Mouse (Mus musculus) stomach, postnatal 0 days (tissue): ENCODE data around the gene Tmf1. TPM values are rescaled to one million over a fixed set of nuclear protein-coding genes. Genes with fewer than 3 reads are reported as not detected.

ENCODE experiments used
- ATAC-seq: fragments of 200-750 bp; cut with Nextera tagmentation; 2 replicates; pipeline ENCODE4 v1.8.0; 2017; ENCODE audit not compliant: low FRiP score, low TSS enrichment
- DNase-seq: peaks from one replicate; pipeline ENCODE4 v3.0.0-alpha.2; 2016; ENCODE audit warnings: low spot score
- H3K27ac ChIP-seq: fragments of 300-500 bp; sonication (generic); replicated peaks from 2 replicates; pipeline ENCODE4 v1.5.1; 2014; ENCODE audit warnings: mild to moderate bottlenecking, control low read depth
- H3K27me3 ChIP-seq: fragments of 300-500 bp; sonication (generic); 2 replicates; pipeline ENCODE4 v1.6.1; 2014; ENCODE audit warnings: low read length; ENCODE audit not compliant: control insufficient read depth, insufficient read depth
- H3K36me3 ChIP-seq: fragments of 300-500 bp; sonication (generic); 2 replicates; pipeline ENCODE4 v1.6.1; 2014; ENCODE audit warnings: low read length, mixed read lengths; ENCODE audit not compliant: control insufficient read depth, insufficient read depth
- H3K4me1 ChIP-seq: fragments of 300-500 bp; sonication (generic); replicated peaks from 2 replicates; pipeline ENCODE4 v1.6.1; 2014; ENCODE audit warnings: antibody characterized with exemption; ENCODE audit not compliant: control insufficient read depth, insufficient read depth
- H3K4me2 ChIP-seq: fragments of 300-500 bp; sonication (generic); replicated peaks from 2 replicates; pipeline ENCODE4 v1.6.1; 2014; ENCODE audit warnings: low read depth, mild to moderate bottlenecking, control low read depth, moderate library complexity
- H3K4me3 ChIP-seq: fragments of 300-500 bp; sonication (generic); 2 replicates; pipeline ENCODE4 v1.5.1; 2014; ENCODE audit warnings: low read depth, low read length, control low read depth
- H3K9ac ChIP-seq: fragments of 300-500 bp; sonication (generic); 2 replicates; pipeline ENCODE4 v1.6.1; 2014; ENCODE audit warnings: mild to moderate bottlenecking, low read length, control low read depth, mixed read lengths
- H3K9me3 ChIP-seq: fragments of 300-500 bp; sonication (generic); 2 replicates; pipeline ENCODE4 v1.6.1; 2016; ENCODE audit warnings: low read length; ENCODE audit not compliant: control insufficient read depth
- CTCF ChIP-seq: IDR thresholded peaks from 2 replicates; pipeline ENCODE4 v1.5.1; 2016; ENCODE audit warnings: antibody characterized with exemption, low read depth, mild to moderate bottlenecking, moderate library complexity
- EP300 ChIP-seq: optimal IDR thresholded peaks from 2 replicates; pipeline ENCODE3; 2016; ENCODE audit warnings: antibody characterized with exemption
- WGBS: fragments of 180-500 bp; shearing (Covaris S2); extraction: QIAGEN DNeasy Blood & Tissue Kit; methylation state at CpG from one replicate; pipeline ENCODE4 v1.1.7; 2014; 5-methylcytosine and 5-hydroxymethylcytosine counted together
- polyA plus RNA-seq: library from polyadenylated mRNA; unstranded; fragments of >200 nt; fragmentation: Nextera tagmentation; extraction: Ambion mirVana; gene quantifications from 2 replicates; pipeline ENCODE4 v1.2.1, GENCODE M21; 2015

Tmf1 gene
- polyA plus RNA-seq, 1 experiment from 2014 or later: 34.3 TPM

DNA sequence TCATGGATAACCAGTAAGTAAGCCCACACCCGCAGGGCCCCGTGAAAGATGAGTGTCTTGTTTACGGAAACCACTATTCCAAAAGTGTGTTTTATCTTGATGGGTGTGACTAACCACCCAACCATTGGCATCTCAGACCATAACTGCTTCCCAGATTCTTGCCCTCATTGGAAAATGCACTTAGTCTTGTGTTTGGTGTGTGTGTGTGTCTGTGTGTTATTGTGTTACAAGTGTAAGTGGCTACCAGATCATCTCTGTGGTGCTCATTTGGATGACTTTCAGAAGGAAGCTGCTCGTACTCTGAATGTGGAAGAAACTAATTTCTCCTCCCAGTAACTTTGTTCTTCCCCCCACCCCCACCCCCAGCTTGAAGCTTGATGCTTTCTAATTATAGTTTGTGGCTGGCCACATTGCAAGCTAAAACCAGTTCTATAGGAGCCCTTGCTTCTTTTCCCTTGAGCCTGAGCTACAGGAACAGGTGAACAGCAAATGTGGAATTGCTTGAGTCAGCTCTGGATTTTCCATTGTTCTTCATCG is 44.1 kb upstream of the Tmf1 start:
- Histone ChIP-seq H3K36me3 (no peaks in the 10 kb centered on the region), H3K4me3 (no peak overlapping the region), H3K9ac (no peak overlapping the region), H3K9me3 (no peaks in the 10 kb centered on the region), H3K27ac (no peak overlapping the region), H3K4me1 (0 out of 2 replicates have a peak, but pooled peaks cover 4% of the 10 kb centered on the region), H3K4me2 (no peak overlapping the region; the same call in 1 of the 2 replicates), H3K27me3 (no peaks in the 10 kb centered on the region)
- DNase-seq (no peak), ATAC-seq (no peak)
- no peak for TF ChIP-seq EP300
- no peak for TF ChIP-seq CTCF
- WGBS: 34% methylated on average over 5 of the region's 5 CpGs

- Histone ChIP-seq H3K36me3 (no peaks in the 10 kb centered on the region), H3K9ac (no peak overlapping the region), H3K9me3 (no peaks in the 10 kb centered on the region), H3K4me1 (0 out of 2 replicates have a peak, but pooled peaks cover 4% of the 10 kb centered on the region), H3K27ac (no peak overlapping the region; the same call in 1 of the 2 replicates), H3K4me3 (no peak overlapping the region), H3K27me3 (no peaks in the 10 kb centered on the region), H3K4me2 (no peak overlapping the region)
- TF ChIP-seq CTCF (no peak), EP300 (no peak)
- 54% methylated on average over 6 of the region's 6 CpGs for WGBS
- ATAC-seq (peak; percentile 26; the same call in 1 of the 2 replicates), DNase-seq (no peak)
Measured at GRCm38 (mm10) chr6:97222321-97222720, 43.4 kb upstream of the Tmf1 start.

DNA sequence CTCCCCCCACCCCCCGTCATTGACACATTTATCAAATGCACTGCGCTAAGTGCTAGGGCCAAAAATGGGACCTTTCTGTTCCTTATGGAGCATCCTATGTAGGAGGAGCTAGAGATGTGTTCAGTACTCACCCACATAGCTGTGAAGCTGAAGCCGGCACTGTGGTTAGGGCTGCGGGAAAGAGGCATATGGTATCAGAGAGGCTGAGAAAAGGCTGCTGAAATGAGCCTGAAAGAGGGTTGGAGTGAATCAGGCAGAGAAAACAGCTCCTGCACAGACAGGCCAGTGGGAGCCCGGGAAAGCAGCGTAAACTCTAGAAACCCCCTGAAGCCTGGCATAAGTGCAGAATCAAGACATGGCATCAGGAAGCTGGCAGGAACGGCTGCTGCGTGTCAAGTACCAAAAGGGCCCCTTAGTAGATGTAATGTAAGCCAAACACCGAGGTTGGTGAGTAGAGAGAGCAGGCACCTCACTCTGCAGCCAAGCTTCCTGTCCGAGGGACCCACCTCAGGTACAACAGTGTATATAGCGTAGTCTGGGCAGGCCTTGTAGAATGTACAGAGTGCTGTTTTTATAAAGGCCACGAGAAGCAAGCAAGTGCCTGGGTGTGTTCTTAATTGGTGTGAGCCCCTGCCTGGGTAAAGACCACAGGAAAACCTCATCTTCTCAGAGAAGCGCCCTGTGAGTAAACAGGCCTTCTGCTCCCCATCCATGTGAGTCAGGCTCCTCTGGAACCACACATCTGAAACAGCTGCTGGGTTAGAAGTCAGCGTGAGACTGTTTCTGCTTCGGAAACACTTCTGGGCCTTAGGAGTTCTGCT is 42.5 kb upstream of the Tmf1 start:
- no peak overlapping the region for H3K4me3 ChIP-seq
- H3K27me3 ChIP-seq: no peaks in the 10 kb centered on the region
- H3K9ac ChIP-seq: no peak overlapping the region
- DNase-seq: no peak
- no peaks in the 10 kb centered on the region for H3K9me3 ChIP-seq
- H3K4me1 ChIP-seq: 0 out of 2 replicates have a peak, but pooled peaks cover 4% of the 10 kb centered on the region
- ATAC-seq: 0 out of 2 replicates have a peak, but pooled peaks have one; percentile 40
- 55% methylated on average over 15 of the region's 15 CpGs for WGBS
- H3K4me2 ChIP-seq: no peak overlapping the region
- TF ChIP-seq EP300 (no peak), CTCF (no peak)
- 0 out of 2 replicates have a peak overlapping the region, but pooled peaks have one; percentile 13 for H3K27ac ChIP-seq
- H3K36me3 ChIP-seq: no peaks in the 10 kb centered on the region

GRCm38 (mm10) chr6:97220672-97221071 is 41.8 kb upstream of the Tmf1 start:
- no peak for DNase-seq
- no peaks in the 10 kb centered on the region for H3K9me3 ChIP-seq
- no peaks in the 10 kb centered on the region for H3K36me3 ChIP-seq
- no peak for ATAC-seq
- H3K9ac ChIP-seq: no peak overlapping the region
- no peaks in the 10 kb centered on the region for H3K27me3 ChIP-seq
- H3K4me1 ChIP-seq: 0 out of 2 replicates have a peak, but pooled peaks cover 4% of the 10 kb centered on the region
- H3K4me2 ChIP-seq: no peak overlapping the region
- H3K27ac ChIP-seq: no peak overlapping the region
- 85% methylated on average over 2 of the region's 5 CpGs for WGBS
- no peak overlapping the region for H3K4me3 ChIP-seq
- TF ChIP-seq EP300 (no peak), CTCF (no peak)

DNA sequence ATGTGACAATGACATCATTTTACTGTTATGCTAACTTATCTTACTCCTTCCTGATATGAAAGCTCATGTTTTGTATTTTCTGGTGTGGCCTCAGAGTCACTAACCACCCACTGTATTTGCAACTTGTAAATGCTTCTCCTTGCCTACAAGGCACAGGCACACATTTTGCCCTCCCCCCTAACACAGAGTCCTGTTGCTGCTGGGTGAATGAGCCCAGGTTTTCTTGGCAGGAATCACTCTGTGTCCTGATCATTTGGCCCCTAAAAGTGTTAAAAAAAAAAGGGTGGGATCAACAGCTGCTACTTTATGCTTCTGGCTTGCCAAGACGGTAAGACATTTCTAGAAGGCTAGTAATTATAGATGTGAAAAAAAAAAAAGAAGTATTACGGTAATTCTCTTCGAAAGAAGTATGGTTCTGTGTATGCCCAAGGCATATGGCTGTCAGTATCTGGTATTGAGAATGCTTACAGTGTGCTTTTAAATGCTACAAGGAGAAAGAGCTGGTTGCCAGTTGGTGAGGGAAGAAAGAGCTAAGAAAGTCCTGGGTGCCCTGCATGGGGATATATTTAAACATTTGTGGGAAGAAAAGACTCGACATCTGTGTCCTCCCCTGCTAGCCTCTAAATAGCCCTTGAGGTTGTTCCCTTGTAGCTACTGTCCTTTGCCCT is 37.4 kb upstream of the Tmf1 start:
- H3K4me3 ChIP-seq: no peak overlapping the region
- no peak for TF ChIP-seq EP300
- no peak for TF ChIP-seq CTCF
- H3K27me3 ChIP-seq: no peaks in the 10 kb centered on the region
- no peaks in the 10 kb centered on the region for H3K9me3 ChIP-seq
- WGBS: 58% methylated on average over 4 of the region's 4 CpGs
- H3K4me2 ChIP-seq: no peak overlapping the region
- no peaks in the 10 kb centered on the region for H3K36me3 ChIP-seq
- H3K27ac ChIP-seq: no peak overlapping the region
- no peaks in the 10 kb centered on the region for H3K4me1 ChIP-seq
- ATAC-seq: no peak
- H3K9ac ChIP-seq: no peak overlapping the region
- DNase-seq: no peak
